Mouse (Mus musculus) cortical plate, adult 2 months (tissue): ENCODE measurements at regions not wholly inside any gene's neighbourhood (a gene's known extent, or its start where the extent isn't known, plus 50 kb on each side); places are given as distances from the start of the nearest gene placed in this dataset.

Experiments used
- H3K27ac ChIP-seq: fragments of 200-500 bp; 2 replicates; pipeline ENCODE4 v1.5.1; 2012; ENCODE audit warnings: low read length, control low read depth, inconsistent platforms; ENCODE audit not compliant: insufficient read depth
- H3K4me1 ChIP-seq: fragments of 200-500 bp; 2 replicates; pipeline ENCODE4 v1.6.1; 2011; ENCODE audit warnings: low read length; ENCODE audit not compliant: control insufficient read depth, insufficient read depth
- H3K4me3 ChIP-seq: fragments of 200-500 bp; 2 replicates; pipeline ENCODE4 v1.5.1; 2011; ENCODE audit warnings: mild to moderate bottlenecking, low read length, control low read depth; ENCODE audit not compliant: insufficient read depth
- CTCF ChIP-seq: fragments of 200-500 bp; IDR thresholded peaks from 2 replicates; pipeline ENCODE4 v1.5.1; 2011; ENCODE audit warnings: mild to moderate bottlenecking, control low read depth, low read length; ENCODE audit not compliant: insufficient read depth; ENCODE audit errors: extremely low read depth
- POLR2A ChIP-seq: fragments of 200-500 bp; IDR thresholded peaks from 2 replicates; pipeline ENCODE4 v1.6.1; 2011; ENCODE audit warnings: mild to moderate bottlenecking, low read length, control low read depth; ENCODE audit not compliant: insufficient read depth; ENCODE audit errors: extremely low read depth

DNA sequence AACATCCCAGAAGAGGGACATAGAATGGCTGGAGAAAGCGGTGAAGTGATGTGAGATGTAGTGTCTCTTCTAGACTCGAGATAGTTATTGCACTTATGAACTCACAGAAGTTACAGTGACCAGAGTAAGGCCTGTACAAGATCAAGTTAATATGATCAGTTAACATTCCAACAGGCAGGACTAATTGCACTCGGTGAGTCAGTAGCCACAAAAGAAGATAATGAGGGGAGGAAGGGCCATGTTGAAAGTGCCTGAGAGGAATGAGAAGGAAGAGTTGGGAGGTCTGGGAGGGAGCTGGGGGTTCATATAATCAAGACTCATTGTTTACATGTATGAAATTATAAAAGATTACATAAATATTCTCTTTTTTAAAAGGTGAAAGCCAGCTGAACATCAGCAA is 602.3 kb downstream of the Insc start:
- Histone ChIP-seq H3K4me1 (no peaks in the 10 kb centered on the region), H3K27ac (no peak overlapping the region), H3K4me3 (no peak overlapping the region)
- no peak for TF ChIP-seq POLR2A
- no peak for TF ChIP-seq CTCF

DNA sequence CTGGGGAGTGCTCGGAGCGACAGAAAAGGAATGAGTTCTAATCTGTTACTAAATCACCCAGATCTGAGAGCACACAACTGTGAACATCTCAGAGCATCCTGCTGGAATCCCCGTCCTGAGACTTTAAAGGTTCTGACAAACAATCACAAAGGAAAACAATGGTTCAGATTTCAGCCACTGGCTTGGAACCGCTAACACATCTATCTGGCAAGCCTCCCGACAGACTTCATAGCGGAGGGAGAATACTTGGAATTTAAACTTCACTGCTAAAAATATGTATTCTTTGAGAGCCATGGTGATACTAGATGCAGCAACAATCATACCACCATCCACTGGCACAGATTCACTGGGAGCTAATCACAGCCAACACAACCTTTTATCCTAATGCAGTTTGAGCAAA is 615.2 kb downstream of the Insc start:
- H3K4me1 ChIP-seq, result no peaks in the 10 kb centered on the region
- H3K27ac ChIP-seq, result no peak overlapping the region
- H3K4me3 ChIP-seq, result no peak overlapping the region
- TF ChIP-seq CTCF (no peak), POLR2A (no peak)

DNA sequence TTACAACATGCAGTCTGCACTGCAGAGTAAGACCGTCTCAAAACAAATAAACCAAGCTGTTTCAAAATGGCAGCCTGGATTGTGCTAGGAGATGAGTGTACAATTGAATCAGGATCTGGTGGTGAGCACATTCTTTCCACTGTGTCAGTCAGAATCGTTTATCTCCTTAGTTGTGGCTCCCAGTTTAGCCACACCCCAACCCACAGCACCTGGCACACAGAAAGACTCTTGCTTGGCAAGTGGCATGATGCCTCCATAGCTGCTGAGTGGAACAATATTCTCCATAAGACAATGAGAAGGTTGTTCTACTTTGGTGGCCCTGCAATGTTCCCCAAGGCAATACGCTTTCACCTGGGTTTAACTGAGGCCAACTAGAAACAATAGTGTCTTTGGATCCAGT is 616.6 kb downstream of the Insc start:
- Histone ChIP-seq H3K4me1 (no peaks in the 10 kb centered on the region), H3K27ac (no peak overlapping the region), H3K4me3 (no peak overlapping the region)
- TF ChIP-seq CTCF, result no peak

DNA sequence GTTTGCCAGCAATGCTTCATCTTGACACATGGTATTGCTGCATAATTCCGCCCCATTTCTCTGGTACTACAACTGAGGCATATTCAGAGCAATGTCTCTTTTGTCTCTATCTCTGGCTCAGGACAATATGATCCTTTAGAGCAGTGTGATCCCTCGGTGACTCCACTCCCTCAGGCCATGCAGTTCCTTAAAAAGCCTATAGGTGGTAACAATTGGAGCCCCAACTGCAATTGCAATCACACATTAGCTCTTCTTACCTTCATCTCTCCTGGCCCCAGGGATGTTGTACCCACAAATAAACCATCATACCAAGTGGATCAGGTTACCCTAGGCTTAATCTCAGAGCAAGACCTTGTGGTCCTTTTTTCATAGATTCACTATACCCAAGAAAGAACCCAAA is 618.6 kb downstream of the Insc start:
- Histone ChIP-seq H3K27ac (no peak overlapping the region), H3K4me1 (no peaks in the 10 kb centered on the region), H3K4me3 (no peak overlapping the region)
- no peak for TF ChIP-seq CTCF
- no peak for TF ChIP-seq POLR2A

DNA sequence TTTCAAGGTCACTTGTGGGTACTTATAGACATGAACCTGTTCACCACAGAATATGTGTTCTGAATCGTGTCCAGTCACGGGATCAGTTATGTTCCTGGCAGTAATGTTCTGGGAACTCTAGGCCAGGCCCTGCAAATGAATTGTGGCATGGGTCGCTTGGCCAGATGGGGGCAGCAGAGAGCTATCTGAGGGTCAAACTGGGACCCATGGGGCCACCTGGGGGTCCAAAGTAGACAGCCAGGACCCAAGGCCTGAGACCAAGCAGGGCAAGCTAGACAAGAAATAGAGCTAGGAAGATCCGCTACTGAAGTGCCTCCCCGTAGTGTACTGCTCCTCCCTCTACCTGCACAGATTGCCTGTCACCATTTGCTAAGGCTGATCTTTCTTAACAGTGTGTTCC is 623.4 kb downstream of the Insc start:
- no peak overlapping the region for H3K27ac ChIP-seq
- TF ChIP-seq POLR2A, result no peak
- peak; percentile 55 for TF ChIP-seq CTCF
- no peak overlapping the region for H3K4me3 ChIP-seq
- no peaks in the 10 kb centered on the region; the same call in 1 of the 2 replicates for H3K4me1 ChIP-seq

DNA sequence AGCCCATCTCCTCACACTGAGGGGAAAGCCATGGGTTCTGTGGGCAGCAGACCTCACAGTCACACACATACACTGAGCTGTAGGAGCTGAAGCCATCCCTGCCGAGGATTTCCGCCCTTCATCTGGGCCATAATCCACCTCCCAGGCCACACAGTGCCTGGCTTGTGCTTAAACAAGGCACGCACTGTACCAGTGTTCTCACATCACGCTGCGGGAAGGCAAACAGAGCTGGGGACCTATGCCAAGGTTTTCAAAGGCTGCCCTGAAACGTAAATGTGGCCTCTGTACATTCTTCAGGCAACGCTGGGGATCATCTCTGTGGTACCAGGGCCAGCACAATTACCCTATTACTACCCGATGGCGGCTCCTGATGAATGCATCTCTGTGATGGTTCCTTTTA is 627.6 kb downstream of the Insc start:
- Histone ChIP-seq H3K4me1 (no peaks in the 10 kb centered on the region; the same call in 1 of the 2 replicates), H3K27ac (no peak overlapping the region), H3K4me3 (no peak overlapping the region)
- no peak for TF ChIP-seq POLR2A
- TF ChIP-seq CTCF, result no peak

DNA sequence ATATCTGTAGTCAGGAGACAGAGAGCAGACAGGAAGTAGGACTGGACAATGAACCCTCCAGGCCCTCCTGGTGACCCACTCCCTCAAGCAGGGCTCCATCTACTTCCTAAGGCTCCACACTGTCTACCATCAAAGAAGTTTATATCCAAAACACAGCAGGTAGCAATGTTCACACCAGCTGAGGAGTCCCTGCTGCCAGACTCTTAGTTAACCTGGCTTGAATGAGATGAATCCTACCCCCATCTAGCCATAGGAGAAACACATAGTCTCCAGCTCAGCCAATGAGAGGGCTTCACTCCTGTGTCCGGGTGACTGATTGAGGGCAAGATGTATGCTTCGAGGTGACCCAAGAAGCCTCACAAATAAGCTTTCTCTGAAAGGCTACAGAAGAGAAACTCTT is 629.4 kb downstream of the Insc start:
- Histone ChIP-seq H3K27ac (no peak overlapping the region), H3K4me1 (no peaks in the 10 kb centered on the region; the same call in 1 of the 2 replicates), H3K4me3 (no peak overlapping the region)
- TF ChIP-seq CTCF, result no peak
- TF ChIP-seq POLR2A, result no peak

DNA sequence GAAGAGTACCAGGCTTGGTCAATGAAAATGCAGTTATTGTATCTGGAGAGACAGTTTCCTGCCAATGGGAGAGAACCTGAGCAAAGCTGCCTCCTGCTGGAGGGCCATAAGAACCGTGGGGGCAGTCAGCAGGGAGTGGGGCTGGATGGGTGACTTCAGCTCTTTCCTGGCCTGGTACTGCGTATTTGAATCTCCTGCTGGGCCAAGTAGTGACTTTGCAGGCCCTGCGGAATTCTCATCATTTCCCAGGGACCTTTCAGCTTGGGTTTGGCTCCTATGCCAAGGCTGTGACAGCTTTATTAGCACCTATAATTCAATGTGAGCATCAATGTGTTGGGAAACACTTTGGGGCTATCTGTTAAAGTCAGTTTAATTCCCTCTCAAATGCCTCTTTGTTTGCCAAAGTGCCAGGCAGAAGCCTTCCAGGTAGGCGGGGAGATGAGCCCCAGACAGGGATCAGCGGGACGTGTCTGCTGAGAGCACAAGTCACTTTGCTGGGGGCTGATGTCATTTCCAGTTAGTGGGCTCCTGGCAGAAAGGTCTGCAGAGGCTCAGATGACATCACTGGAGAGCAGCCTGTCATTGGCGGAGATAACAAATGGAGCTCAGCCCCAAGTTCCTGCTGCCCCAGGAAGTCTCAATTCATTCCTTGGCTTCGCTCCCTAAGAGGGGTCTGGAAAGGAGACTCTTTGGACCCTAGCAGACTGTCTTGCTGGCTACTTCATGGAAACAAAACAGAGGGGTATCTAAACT is 630.5 kb downstream of the Insc start:
- no peaks in the 10 kb centered on the region for H3K4me1 ChIP-seq
- H3K27ac ChIP-seq, result no peak overlapping the region
- no peak overlapping the region for H3K4me3 ChIP-seq
- TF ChIP-seq POLR2A (no peak), CTCF (no peak)

DNA sequence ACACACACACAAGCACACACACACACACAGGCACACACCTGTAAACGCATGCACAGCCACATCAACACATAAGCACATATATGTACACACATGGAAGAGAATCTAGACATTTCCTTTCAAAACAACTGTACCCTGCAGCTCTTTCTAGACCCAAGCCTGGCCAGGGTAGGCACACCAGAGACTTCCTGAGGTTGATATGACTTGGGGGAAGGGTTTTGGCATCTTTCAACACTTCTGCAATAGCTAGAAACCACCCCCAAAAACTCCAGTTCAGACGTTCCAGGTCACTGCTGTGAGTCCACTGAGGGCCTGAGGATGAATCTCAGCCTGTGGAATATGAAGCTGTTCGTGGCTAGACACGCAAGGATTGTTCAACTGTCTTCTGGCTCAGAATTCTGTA is 632.6 kb downstream of the Insc start:
- no peak overlapping the region for H3K27ac ChIP-seq
- H3K4me1 ChIP-seq, result no peaks in the 10 kb centered on the region
- TF ChIP-seq CTCF, result no peak
- no peak for TF ChIP-seq POLR2A
- no peak overlapping the region for H3K4me3 ChIP-seq

DNA sequence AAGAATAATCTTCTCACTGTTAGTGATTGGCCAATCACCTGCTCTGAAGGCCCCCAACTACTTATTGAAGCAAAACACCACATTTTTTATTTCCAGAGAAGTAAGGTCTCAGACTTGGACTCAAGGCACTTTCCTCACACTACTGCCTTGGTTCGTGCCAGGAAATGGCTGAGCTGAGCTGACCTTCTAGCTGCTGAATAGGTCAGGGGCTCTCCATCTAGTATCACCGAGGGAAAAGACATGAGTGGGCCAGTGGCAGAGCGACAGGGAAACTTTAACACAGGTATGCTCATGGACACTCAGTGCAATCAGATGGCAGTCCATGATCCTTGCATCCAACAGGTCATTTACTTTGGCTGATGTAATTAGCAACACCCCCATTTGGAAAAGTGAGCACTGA is 635.3 kb downstream of the Insc start:
- TF ChIP-seq CTCF (no peak), POLR2A (no peak)
- no peak overlapping the region for H3K4me3 ChIP-seq
- H3K27ac ChIP-seq, result no peak overlapping the region
- no peaks in the 10 kb centered on the region for H3K4me1 ChIP-seq

DNA sequence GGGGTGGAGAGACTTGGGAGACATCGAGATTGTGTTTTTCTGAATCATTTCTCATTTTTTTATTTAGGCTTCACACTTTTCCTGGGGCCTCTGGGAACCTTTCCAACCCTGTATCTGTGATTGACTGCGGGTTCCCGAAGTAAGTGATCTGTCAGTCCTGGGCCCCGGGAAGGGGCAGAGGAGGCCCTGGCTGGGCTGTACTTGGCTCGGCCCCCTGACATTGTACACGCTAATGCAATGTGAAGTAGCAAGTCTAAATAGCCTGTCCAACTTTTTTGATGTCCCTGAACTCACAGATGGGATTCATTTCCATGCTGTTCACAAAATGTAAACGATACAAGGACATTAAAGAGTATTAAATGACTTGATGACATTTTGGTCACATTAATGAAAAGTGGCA is 636.1 kb downstream of the Insc start:
- TF ChIP-seq CTCF, result no peak
- no peak for TF ChIP-seq POLR2A
- H3K4me1 ChIP-seq, result no peaks in the 10 kb centered on the region
- H3K27ac ChIP-seq, result no peak overlapping the region
- H3K4me3 ChIP-seq, result no peak overlapping the region
